Mouse (Mus musculus) spleen, adult 2 months (tissue): Measurements from ENCODE around the gene Cfap126.

Source experiments
- CTCF ChIP-seq: fragments of 200-500 bp; IDR thresholded peaks from 2 replicates; pipeline ENCODE4 v1.5.1; 2011; ENCODE audit warnings: mild to moderate bottlenecking, inconsistent platforms; ENCODE audit not compliant: insufficient read depth, insufficient read length, insufficient replicate concordance; ENCODE audit errors: extremely low read depth
- POLR2A ChIP-seq: fragments of 200-500 bp; IDR thresholded peaks from 2 replicates; pipeline ENCODE4 v1.6.1; 2011; ENCODE audit warnings: low read depth, low read length, inconsistent platforms

DNA sequence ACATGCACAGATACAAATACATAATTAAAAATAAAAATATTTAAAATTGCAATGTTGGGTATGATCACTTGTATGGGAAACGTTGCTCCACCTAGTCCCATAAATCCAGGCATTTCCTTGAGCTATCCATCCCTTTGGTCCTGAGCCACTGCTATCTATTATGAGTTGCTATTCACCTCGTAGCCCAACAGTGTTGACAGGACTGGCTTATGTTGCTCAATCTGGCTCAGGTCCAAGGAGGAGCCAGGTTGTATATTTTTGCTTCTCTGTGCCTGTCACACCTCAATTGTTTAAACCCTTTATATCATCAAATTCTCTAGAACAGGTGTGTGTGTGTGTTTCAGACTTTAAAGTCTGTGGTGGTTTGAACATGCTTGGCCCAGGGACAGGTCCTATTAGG is 23.0 kb upstream of the Cfap126 start:
- TF ChIP-seq CTCF (no peak), POLR2A (no peak)
